Comparison of ENCODE assay signal across 14 mouse cellular contexts in the genomic region with DNA sequence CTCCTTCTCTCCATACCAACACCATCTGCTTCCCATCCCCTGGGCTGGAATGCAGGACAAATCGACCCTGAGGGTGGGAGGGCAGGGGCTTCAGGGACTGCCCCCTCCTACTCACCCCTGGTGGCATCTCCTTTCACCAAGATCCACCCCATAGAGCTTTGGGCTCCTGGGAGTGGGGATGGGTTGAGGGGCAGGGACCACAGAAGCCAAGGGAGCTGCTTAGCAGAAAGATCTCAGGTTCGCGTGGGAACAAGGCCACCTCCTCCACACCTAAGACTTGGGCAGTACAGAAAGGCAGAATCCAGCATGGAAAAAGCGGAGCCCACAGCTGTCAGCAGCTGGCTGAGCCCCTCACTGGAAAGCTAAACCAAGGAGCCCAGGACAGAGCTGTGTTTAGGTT.
A peak's percentile ranks its signal among the peaks of the same experiment; 100 is the strongest.
DNase-seq lines count a peak whose midpoint lies in the region; ATAC-seq and TF ChIP-seq lines count a peak whose summit lies in the region.
"Had no signal": no experiment of that assay in that cellular context is flagged by ENCODE, and none has a peak within 500 bp of the region (broad histone marks: within the 10 kb centered on the region; RNA-seq: fewer than 3 reads in every experiment).

No protein-coding gene starts in this region.

- no peak for TF ChIP-seq CTCF in midbrain, postnatal 0 days (IDR thresholded peaks at IDR 0.05)

- H3K4me1 ChIP-seq in forebrain, embryonic 10.5 days: peaks cover 39% of the 10 kb centered on the region
- peaks cover 14% of the 10 kb centered on the region for H3K4me1 ChIP-seq in forebrain, embryonic 13.5 days
- peaks cover 28% of the 10 kb centered on the region for H3K4me1 ChIP-seq in midbrain, embryonic 10.5 days
- no peaks in the 10 kb centered on the region for H3K4me1 ChIP-seq in midbrain, postnatal 0 days (ENCODE audit: insufficient read depth, low read length)
- H3K4me1 ChIP-seq in hindbrain, embryonic 16.5 days (ENCODE audit: control insufficient read depth, insufficient read depth, low read depth, low read length): peaks cover 3% of the 10 kb centered on the region; the same call in 1 of the 2 replicates
- H3K4me1 ChIP-seq in midbrain, embryonic 15.5 days: peaks cover 10% of the 10 kb centered on the region; the same call in 1 of the 2 replicates

- H3K4me2 ChIP-seq in forebrain, embryonic 13.5 days: no peak overlapping the region
- H3K4me2 ChIP-seq in midbrain, postnatal 0 days (ENCODE audit: low read depth, low read length, poor library complexity, severe bottlenecking): no peak overlapping the region
- no peak overlapping the region for H3K4me2 ChIP-seq in hindbrain, embryonic 16.5 days (ENCODE audit: low read length)
- H3K4me2 ChIP-seq in midbrain, embryonic 15.5 days: no peak overlapping the region
- H3K4me2 ChIP-seq: heart, embryonic 12.5 days had no signal

- ATAC-seq in forebrain, embryonic 13.5 days: no peak; the same call in 1 of the 2 replicates
- ATAC-seq in midbrain, postnatal 0 days (ENCODE audit: low FRiP score): no peak
- 0 out of 2 replicates have a peak, but pooled peaks have one; percentile 31 for ATAC-seq in hindbrain, embryonic 16.5 days
- ATAC-seq in midbrain, embryonic 15.5 days (replicated peaks): 0 out of 2 replicates have a peak, but pooled peaks have one; percentile 32
- ATAC-seq: liver, postnatal 0 days had no signal

- peak overlapping the region; percentile 65; the same call in 1 of the 2 replicates for H3K27ac ChIP-seq in forebrain, embryonic 10.5 days
- no peak overlapping the region for H3K27ac ChIP-seq in forebrain, embryonic 13.5 days
- H3K27ac ChIP-seq in midbrain, embryonic 10.5 days (replicated peaks): peak overlapping the region; percentile 33; the same call in 1 of the 2 replicates
- H3K27ac ChIP-seq in midbrain, postnatal 0 days (ENCODE audit: low read depth, low read length): no peak overlapping the region
- no peak overlapping the region for H3K27ac ChIP-seq in hindbrain, embryonic 16.5 days (ENCODE audit: low read depth, low read length)
- 0 out of 2 replicates have a peak overlapping the region, but pooled peaks have one; percentile 5 for H3K27ac ChIP-seq in midbrain, embryonic 15.5 days
- H3K27ac ChIP-seq: macrophage had no signal

- peaks cover 14% of the 10 kb centered on the region for H3K27me3 ChIP-seq in forebrain, embryonic 10.5 days (ENCODE audit: poor library complexity, severe bottlenecking)
- no peaks in the 10 kb centered on the region; the same call in 1 of the 2 replicates for H3K27me3 ChIP-seq in forebrain, embryonic 13.5 days
- H3K27me3 ChIP-seq in midbrain, embryonic 10.5 days (ENCODE audit: low read depth, poor library complexity, severe bottlenecking): no peaks in the 10 kb centered on the region
- no peaks in the 10 kb centered on the region for H3K27me3 ChIP-seq in midbrain, postnatal 0 days (ENCODE audit: insufficient read depth, low read length)
- no peaks in the 10 kb centered on the region for H3K27me3 ChIP-seq in hindbrain, embryonic 16.5 days (replicated peaks; ENCODE audit: control insufficient read depth, insufficient read depth, low read length)
- H3K27me3 ChIP-seq in midbrain, embryonic 15.5 days (replicated peaks): no peaks in the 10 kb centered on the region

- DNase-seq in forebrain, embryonic 10.5 days (ENCODE audit: extremely low spot score, low spot score): no peak
- DNase-seq in midbrain, embryonic 10.5 days (ENCODE audit: low spot score): no peak
- DNase-seq in midbrain, postnatal 0 days (ENCODE audit: low spot score): no peak
- DNase-seq in spleen, postnatal 36 days (ENCODE audit: low spot score in 2 of 2): no peak
- no peak for DNase-seq in right cerebral cortex, postnatal 4 days
- DNase-seq: gastrocnemius, postnatal 10 days; liver, postnatal 0 days; thymus, postnatal 36 days had no signal

- H3K4me3 ChIP-seq in forebrain, embryonic 10.5 days: no peak overlapping the region; the same call in 1 of the 2 replicates
- H3K4me3 ChIP-seq in forebrain, embryonic 13.5 days: no peak overlapping the region
- H3K4me3 ChIP-seq in midbrain, embryonic 10.5 days: no peak overlapping the region
- no peak overlapping the region for H3K4me3 ChIP-seq in midbrain, postnatal 0 days (ENCODE audit: low read depth, low read length)
- H3K4me3 ChIP-seq in hindbrain, embryonic 16.5 days (ENCODE audit: low read length): no peak overlapping the region
- no peak overlapping the region for H3K4me3 ChIP-seq in midbrain, embryonic 15.5 days
- H3K4me3 ChIP-seq: heart, embryonic 12.5 days; myocyte had no signal

- no peak overlapping the region for H3K9ac ChIP-seq in forebrain, embryonic 13.5 days
- H3K9ac ChIP-seq in midbrain, postnatal 0 days (replicated peaks; ENCODE audit: low read length, poor library complexity, severe bottlenecking): no peak overlapping the region
- H3K9ac ChIP-seq in hindbrain, embryonic 16.5 days (ENCODE audit: low read depth, low read length): no peak overlapping the region
- no peak overlapping the region for H3K9ac ChIP-seq in midbrain, embryonic 15.5 days
- H3K9ac ChIP-seq: heart, embryonic 12.5 days; liver, postnatal 0 days had no signal

- WGBS in forebrain, embryonic 10.5 days: 8% methylated on average over 3 of the region's 4 CpGs
- WGBS in forebrain, embryonic 13.5 days: 2% methylated on average over 3 of the region's 4 CpGs
- WGBS in midbrain, embryonic 10.5 days: 17% methylated on average over 4 of the region's 4 CpGs
- 29% methylated on average over 3 of the region's 4 CpGs for WGBS in midbrain, postnatal 0 days
- WGBS in hindbrain, embryonic 16.5 days: 18% methylated on average over 3 of the region's 4 CpGs
- WGBS in midbrain, embryonic 15.5 days: 19% methylated on average over 4 of the region's 4 CpGs

- no peaks in the 10 kb centered on the region for H3K9me3 ChIP-seq in forebrain, embryonic 10.5 days
- no peaks in the 10 kb centered on the region for H3K9me3 ChIP-seq in forebrain, embryonic 13.5 days (replicated peaks)
- H3K9me3 ChIP-seq in midbrain, embryonic 10.5 days (replicated peaks): no peaks in the 10 kb centered on the region
- no peaks in the 10 kb centered on the region for H3K9me3 ChIP-seq in midbrain, postnatal 0 days (ENCODE audit: low read length)
- H3K9me3 ChIP-seq in hindbrain, embryonic 16.5 days (ENCODE audit: control insufficient read depth, low read length): no peaks in the 10 kb centered on the region
- no peaks in the 10 kb centered on the region for H3K9me3 ChIP-seq in midbrain, embryonic 15.5 days
- H3K9me3 ChIP-seq: heart, embryonic 12.5 days had no signal

- H3K36me3 ChIP-seq in forebrain, embryonic 10.5 days (replicated peaks): peaks cover 39% of the 10 kb centered on the region
- peaks cover 17% of the 10 kb centered on the region; the same call in 1 of the 2 replicates for H3K36me3 ChIP-seq in forebrain, embryonic 13.5 days (ENCODE audit: poor library complexity, severe bottlenecking)
- peaks cover 38% of the 10 kb centered on the region for H3K36me3 ChIP-seq in midbrain, embryonic 10.5 days
- peaks cover 16% of the 10 kb centered on the region for H3K36me3 ChIP-seq in midbrain, postnatal 0 days (ENCODE audit: insufficient read depth, low read length)
- peaks cover 2% of the 10 kb centered on the region; the same call in 1 of the 2 replicates for H3K36me3 ChIP-seq in hindbrain, embryonic 16.5 days (ENCODE audit: control insufficient read depth, insufficient read depth, low read length)
- 0 out of 2 replicates have a peak, but pooled peaks cover 2% of the 10 kb centered on the region for H3K36me3 ChIP-seq in midbrain, embryonic 15.5 days (replicated peaks)

Comparison
In these comparisons a context has a peak if more than half of its experiments do, and no peak if none do; other contexts are left out.
1. H3K27ac ChIP-seq: peak in forebrain, embryonic 10.5 days (single experiment), midbrain, embryonic 10.5 days (single experiment) and midbrain, embryonic 15.5 days (single experiment); none in forebrain, embryonic 13.5 days (single experiment), midbrain, postnatal 0 days (single experiment) and hindbrain, embryonic 16.5 days (single experiment).
2. ATAC-seq: peak in hindbrain, embryonic 16.5 days (single experiment) and midbrain, embryonic 15.5 days (single experiment); none in forebrain, embryonic 13.5 days (single experiment) and midbrain, postnatal 0 days (single experiment).